Mouse (Mus musculus) monocyte, adult 59 days (primary cell): ENCODE data around the gene Slc7a14. TPM values are rescaled to one million over a fixed set of nuclear protein-coding genes. Genes with fewer than 3 reads are reported as not detected.

Experiments used
- total RNA-seq, 2 experiments: library from RNA; stranded (reverse); gene quantifications; one replicate each; pipeline ENCODE4 v1.2.4; 2023

The Slc7a14 gene
- total RNA-seq = under 1 TPM; 0.18 TPM

GRCm38 (mm10) chr3:31309934-31310787 is at the start of gene Slc7a14:
Slc7a14 (minus strand) TSS chr3:31310378.

Other genes starting within 250 kb of the Slc7a14 start
- 100 to 1,000 TPM; 130 to 135 TPM for gene Skil, start 215.3 kb downstream of the Slc7a14 start, total RNA-seq
- gene Cldn11, start 160.5 kb downstream of the Slc7a14 start, total RNA-seq = not detected